Mouse (Mus musculus) frontal cortex, adult 2 months (tissue): ENCODE measurements around the gene Slc13a5. TPM values are rescaled to one million over a fixed set of nuclear protein-coding genes. Genes with fewer than 3 reads are reported as not detected.

Source experiments
- DNase-seq, 2 experiments: peaks; one replicate each; pipeline ENCODE4 v3.0.0; 2022; ENCODE audit warnings: low spot score in 1 of 2; ENCODE audit errors: extremely low spot score in 1 of 2
- polyA plus RNA-seq: library from polyadenylated mRNA; depleted of rRNA; stranded (reverse); fragments of >200 nt; gene quantifications from 2 replicates; pipeline ENCODE4 v1.2.3, GENCODE M21; 2012; rRNA removed

Slc13a5 gene
- polyA plus RNA-seq, 1 experiment: 15.5 TPM

GRCm38 (mm10) chr11:72207204-72207833 is 59.7 kb downstream of the Slc13a5 start, which contains the start of the genes 4933427D14Rik and Txndc17:
Gene 4933427D14Rik (minus strand): TSS chr11:72207459.
Gene Txndc17 (plus strand): TSS chr11:72207547.
- peak; percentile 75 to 90 for DNase-seq

GRCm38 (mm10) chr11:72206341-72207203 is 60.5 kb downstream of the Slc13a5 start, which contains the start of gene Gm43951:
Gene Gm43951 (minus strand): TSS chr11:72206840.
- DNase-seq: peak in 1 of 2 experiments; percentile 45

- peak in 1 of 2 experiments; percentile 42 for DNase-seq
Observed at GRCm38 (mm10) chr11:72205256-72205655, 61.8 kb downstream of the Slc13a5 start.

- no peak for DNase-seq
Observed at GRCm38 (mm10) chr11:72203440-72203839, 63.6 kb downstream of the Slc13a5 start.

GRCm38 (mm10) chr11:72196506-72196905 is 70.5 kb downstream of the Slc13a5 start:
- DNase-seq: no peak

GRCm38 (mm10) chr11:72194259-72194658 is 72.8 kb downstream of the Slc13a5 start:
- no peak for DNase-seq

Other genes with a start within 250 kb of the Slc13a5 start
- gene Aipl1, start 229.7 kb downstream of the Slc13a5 start, polyA plus RNA-seq: 0.36 and 0.38 TPM in 2 replicates
- gene Pimreg, start 225.2 kb downstream of the Slc13a5 start, polyA plus RNA-seq: 0.60 and 0.78 TPM in 2 replicates
- gene Pitpnm3, start 131.4 kb downstream of the Slc13a5 start, polyA plus RNA-seq: 102 and 104 TPM in 2 replicates
- gene Gm43951, start 60.4 kb downstream of the Slc13a5 start, polyA plus RNA-seq: 8.0 and 8.1 TPM in 2 replicates
- gene 4933427D14Rik, start 59.8 kb downstream of the Slc13a5 start, polyA plus RNA-seq: 33.4 and 34.1 TPM in 2 replicates
- gene Txndc17, start 59.7 kb downstream of the Slc13a5 start, polyA plus RNA-seq: 64.0 and 64.6 TPM in 2 replicates
- gene Med31, start 51.6 kb downstream of the Slc13a5 start, polyA plus RNA-seq: 27.1 and 28.9 TPM in 2 replicates
- gene Xaf1, start 34.4 kb upstream of the Slc13a5 start, polyA plus RNA-seq: 11.4 and 12.2 TPM in 2 replicates
- 0.06 TPM in 1 of 2 replicates, not detected in the other for gene Fbxo39, start 47.2 kb upstream of the Slc13a5 start, polyA plus RNA-seq
- gene Tekt1, start 95.2 kb upstream of the Slc13a5 start, polyA plus RNA-seq: 1.9 and 2.1 TPM in 2 replicates
- 2.8 and 3.2 TPM in 2 replicates for gene Smtnl2, start 144.5 kb upstream of the Slc13a5 start, polyA plus RNA-seq
- gene Ggt6, start 168.3 kb upstream of the Slc13a5 start, polyA plus RNA-seq: 0.15 and 0.22 TPM in 2 replicates
- 55.3 and 61.4 TPM in 2 replicates for gene Mybbp1a, start 174.1 kb upstream of the Slc13a5 start, polyA plus RNA-seq
- gene Spns2, start 222.7 kb upstream of the Slc13a5 start, polyA plus RNA-seq: 45.0 and 47.0 TPM in 2 replicates